Mouse (Mus musculus): ENCODE results near the gene Mdm4.

Mdm4 gene

GRCm38 (mm10) chr1:133030461-133030860 is at the start of gene Mdm4:
Mdm4 (minus strand) TSS chr1:133030561.
- DNase-seq (ENCODE audit: low read depth, low spot score): no peak

- no peak for DNase-seq (ENCODE audit: low read depth, low spot score)
These were observed 49.8 kb upstream of the Mdm4 start for GRCm38 (mm10) chr1:133080079-133080561.

GRCm38 (mm10) chr1:133079509-133079908 is 49.1 kb upstream of the Mdm4 start:
- DNase-seq (ENCODE audit: low read depth, low spot score): no peak

- DNase-seq (ENCODE audit: low read depth, low spot score): no peak
These were observed 48.0 kb upstream of the Mdm4 start for GRCm38 (mm10) chr1:133078338-133078727.

- DNase-seq (ENCODE audit: low read depth, low spot score): peak; percentile 23
These were observed 47.4 kb upstream of the Mdm4 start for GRCm38 (mm10) chr1:133077606-133078337.

GRCm38 (mm10) chr1:133076681-133077514 is 46.5 kb upstream of the Mdm4 start:
- DNase-seq (ENCODE audit: low read depth, low spot score): no peak

- no peak for DNase-seq (ENCODE audit: low read depth, low spot score)
These were observed 45.5 kb upstream of the Mdm4 start for GRCm38 (mm10) chr1:133075651-133076400.

- DNase-seq (ENCODE audit: low read depth, low spot score): no peak
These were observed 44.2 kb upstream of the Mdm4 start for GRCm38 (mm10) chr1:133074541-133074940.

- DNase-seq (ENCODE audit: low read depth, low spot score): no peak
These were observed 43.0 kb upstream of the Mdm4 start for GRCm38 (mm10) chr1:133073327-133073856.

- DNase-seq (ENCODE audit: low read depth, low spot score): no peak
These were observed 41.5 kb upstream of the Mdm4 start for GRCm38 (mm10) chr1:133071666-133072381.

GRCm38 (mm10) chr1:133070157-133070556 is 39.8 kb upstream of the Mdm4 start:
- DNase-seq (ENCODE audit: low read depth, low spot score): no peak

- DNase-seq (ENCODE audit: low read depth, low spot score): no peak
These were observed 39.1 kb upstream of the Mdm4 start for GRCm38 (mm10) chr1:133069275-133070120.

- no peak for DNase-seq (ENCODE audit: low read depth, low spot score)
These were observed 38.4 kb upstream of the Mdm4 start for GRCm38 (mm10) chr1:133068669-133069274.

GRCm38 (mm10) chr1:133068268-133068667 is 37.9 kb upstream of the Mdm4 start:
- no peak for DNase-seq (ENCODE audit: low read depth, low spot score)

- DNase-seq (ENCODE audit: low read depth, low spot score): no peak
These were observed 32.8 kb upstream of the Mdm4 start for GRCm38 (mm10) chr1:133063164-133063563.

GRCm38 (mm10) chr1:133060681-133061080 is 30.3 kb upstream of the Mdm4 start:
- DNase-seq (ENCODE audit: low read depth, low spot score): no peak

- no peak for DNase-seq (ENCODE audit: low read depth, low spot score)
These were observed 29.2 kb upstream of the Mdm4 start for GRCm38 (mm10) chr1:133059592-133059991.

GRCm38 (mm10) chr1:133057345-133058034 is 27.1 kb upstream of the Mdm4 start:
- peak; percentile 80 for DNase-seq (ENCODE audit: low read depth, low spot score)

- DNase-seq (ENCODE audit: low read depth, low spot score): no peak
These were observed 24.0 kb upstream of the Mdm4 start for GRCm38 (mm10) chr1:133054326-133054725.
